Mouse (Mus musculus): ENCODE measurements around the gene Iah1.

- no peak for TF ChIP-seq EP300 (optimal IDR thresholded peaks at IDR 0.05)
- TF ChIP-seq CTCF (IDR thresholded peaks at IDR 0.05; ENCODE audit: low read depth), result no peak
Measured at GRCm38 (mm10) chr12:21321170-21321569, 5.0 kb downstream of the Iah1 start.

All from stomach, postnatal 0 days (tissue).